Mouse (Mus musculus): ENCODE data around the gene Cs. TPM values are rescaled to one million over a fixed set of nuclear protein-coding genes. Genes with fewer than 3 reads are reported as not detected.
A peak's percentile ranks its signal among the peaks of the same experiment; 100 is the strongest.

Gene Cs
- polyA plus RNA-seq, 1 experiment from 2014 or later = 314 TPM

DNA sequence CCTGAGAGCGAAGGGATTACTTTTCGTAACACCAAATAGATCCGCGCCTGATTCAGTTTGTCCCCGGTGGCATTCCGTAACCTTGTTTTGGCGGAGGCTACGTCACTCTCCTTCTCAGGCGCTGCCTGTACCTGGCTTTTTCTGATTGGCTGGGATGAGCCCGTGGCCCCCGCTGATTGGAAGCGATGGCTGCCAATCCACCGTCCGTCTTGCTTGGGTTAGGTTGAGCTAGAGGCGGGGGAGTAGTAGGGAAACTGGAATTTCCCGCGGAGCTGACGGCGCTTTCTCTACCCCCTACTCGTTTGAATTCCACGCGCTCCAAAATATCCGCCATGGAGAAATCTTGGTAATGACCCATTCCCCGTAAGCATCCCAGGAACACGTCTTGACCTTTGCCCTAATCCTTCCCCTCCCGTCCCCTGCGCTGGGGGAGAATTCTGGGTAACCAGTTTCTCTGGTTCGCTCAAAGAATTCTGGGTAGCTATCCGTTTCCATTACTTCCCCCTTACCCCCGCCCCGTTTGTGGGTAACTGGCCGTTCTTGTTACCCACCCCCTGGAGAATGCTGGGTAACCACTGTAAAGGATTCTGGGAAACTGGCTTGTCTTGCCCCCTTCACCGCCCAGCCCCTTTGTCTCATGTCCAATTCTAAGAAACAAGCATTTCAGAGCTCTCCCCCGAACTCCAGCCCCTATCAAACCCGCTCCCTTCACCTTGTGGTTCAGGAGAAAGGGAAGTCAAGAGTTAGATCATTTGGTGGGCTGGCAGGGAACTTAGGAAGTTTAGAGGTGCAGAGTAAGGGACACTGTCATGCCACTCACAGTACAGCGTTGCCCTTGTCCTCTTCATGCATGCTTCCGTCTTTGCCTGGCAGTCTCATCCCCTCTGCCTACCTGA is 34.2 kb upstream of the Cs start, which contains the start of gene Pan2:
Gene Pan2, plus strand, starts transcription at position 210 of the 896 bp plus-strand sequence.
- peak within 1 kb of the TSS; percentile 79 for H3K9ac ChIP-seq (ENCODE audit: low read depth, low read length)
- peak within 1 kb of the TSS; percentile 89 for H3K4me2 ChIP-seq (ENCODE audit: low read length)
- H3K27me3 ChIP-seq (replicated peaks; ENCODE audit: control insufficient read depth, insufficient read depth, low read length) = no peaks in the 10 kb centered on the region
- H3K4me3 ChIP-seq (ENCODE audit: low read length) = peak within 1 kb of the TSS; percentile 57
- peaks cover 14% of the 10 kb centered on the region for H3K4me1 ChIP-seq (ENCODE audit: control insufficient read depth, insufficient read depth, low read depth, low read length)
- H3K27ac ChIP-seq (ENCODE audit: low read depth, low read length) = peak within 1 kb of the TSS; percentile 98
- WGBS = 2% methylated on average over 37 of the region's 37 CpGs
- no peaks in the 10 kb centered on the region for H3K36me3 ChIP-seq (ENCODE audit: control insufficient read depth, insufficient read depth, low read length)
- no peaks in the 10 kb centered on the region for H3K9me3 ChIP-seq (ENCODE audit: control insufficient read depth, low read length)
- peak; percentile 99 for ATAC-seq

DNA sequence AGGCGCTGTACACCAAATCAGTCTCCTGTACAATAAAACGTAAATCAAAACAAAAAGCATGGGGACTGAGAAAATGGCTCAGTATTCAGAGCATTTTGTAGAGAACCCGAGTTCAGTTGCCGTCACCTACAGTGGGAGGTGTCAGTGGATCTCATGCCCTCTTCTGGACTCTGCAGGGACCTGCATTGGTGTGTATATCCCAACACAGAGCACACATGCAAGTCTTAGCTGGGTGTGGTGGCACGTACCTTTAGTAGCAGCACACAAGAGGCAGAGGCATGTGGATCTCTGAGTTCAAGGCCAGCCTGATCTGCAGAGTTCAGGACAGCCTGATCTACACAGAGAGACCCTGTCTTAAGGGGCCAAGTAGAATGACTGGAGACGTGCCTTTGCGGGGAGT is 27.9 kb upstream of the Cs start:
- H3K4me3 ChIP-seq (ENCODE audit: low read length) = no peak overlapping the region
- H3K27me3 ChIP-seq (replicated peaks; ENCODE audit: control insufficient read depth, insufficient read depth, low read length) = no peaks in the 10 kb centered on the region
- peaks cover 17% of the 10 kb centered on the region for H3K36me3 ChIP-seq (ENCODE audit: control insufficient read depth, insufficient read depth, low read length)
- no peak overlapping the region for H3K9ac ChIP-seq (ENCODE audit: low read depth, low read length)
- H3K27ac ChIP-seq (ENCODE audit: low read depth, low read length) = no peak overlapping the region
- peaks cover 5% of the 10 kb centered on the region for H3K4me1 ChIP-seq (ENCODE audit: control insufficient read depth, insufficient read depth, low read depth, low read length)
- ATAC-seq = no peak
- 84% methylated on average over 7 of the region's 7 CpGs for WGBS
- H3K9me3 ChIP-seq (ENCODE audit: control insufficient read depth, low read length) = no peaks in the 10 kb centered on the region
- H3K4me2 ChIP-seq (ENCODE audit: low read length) = no peak overlapping the region

DNA sequence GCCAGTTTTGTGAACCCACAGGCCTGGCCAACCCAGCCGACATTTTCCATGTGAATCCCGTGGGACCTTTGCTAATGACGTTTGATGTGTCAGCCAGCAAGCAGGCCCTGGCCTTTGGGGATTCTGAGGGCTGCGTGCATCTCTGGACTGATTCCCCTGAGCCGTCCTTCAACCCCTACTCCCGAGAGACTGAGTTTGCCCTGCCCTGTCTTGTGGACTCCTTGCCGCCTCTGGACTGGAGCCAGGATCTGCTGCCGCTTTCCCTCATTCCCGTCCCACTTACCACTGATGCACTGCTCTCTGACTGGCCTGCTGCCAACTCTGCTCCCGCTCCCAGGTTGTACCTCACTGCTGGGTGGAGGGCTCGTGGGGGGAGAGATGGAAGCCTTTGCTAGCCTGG is 27.4 kb upstream of the Cs start:
- Histone ChIP-seq H3K27ac (ENCODE audit: low read depth, low read length) (no peak overlapping the region), H3K9me3 (ENCODE audit: control insufficient read depth, low read length) (no peaks in the 10 kb centered on the region), H3K4me1 (ENCODE audit: control insufficient read depth, insufficient read depth, low read depth, low read length) (peaks cover 5% of the 10 kb centered on the region), H3K4me3 (ENCODE audit: low read length) (no peak overlapping the region), H3K4me2 (ENCODE audit: low read length) (no peak overlapping the region), H3K27me3 (replicated peaks; ENCODE audit: control insufficient read depth, insufficient read depth, low read length) (no peaks in the 10 kb centered on the region), H3K36me3 (ENCODE audit: control insufficient read depth, insufficient read depth, low read length) (peaks cover 21% of the 10 kb centered on the region), H3K9ac (ENCODE audit: low read depth, low read length) (no peak overlapping the region)
- WGBS = 50% methylated on average over 11 of the region's 11 CpGs
- ATAC-seq = peak; percentile 56; the same call in 1 of the 2 replicates

DNA sequence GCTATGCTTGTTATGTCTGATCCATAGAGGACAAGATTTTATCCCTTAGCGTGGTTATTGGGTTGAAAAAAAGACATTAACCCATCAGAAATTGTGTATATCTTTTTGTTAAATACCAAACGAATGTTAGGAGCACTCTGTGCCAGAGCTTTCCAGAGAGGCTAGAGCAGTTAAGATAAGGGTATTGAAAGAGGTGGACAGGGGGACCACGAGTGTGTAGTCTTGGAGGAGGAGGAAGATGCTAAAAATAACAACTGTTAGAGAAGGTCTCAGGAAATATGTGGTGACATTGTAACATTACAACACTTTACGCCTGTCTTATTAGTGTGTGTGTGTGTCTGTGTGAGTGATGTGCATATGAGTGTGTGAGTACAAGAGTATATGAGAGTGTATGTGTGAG is 26.6 kb upstream of the Cs start:
- Histone ChIP-seq H3K27me3 (replicated peaks; ENCODE audit: control insufficient read depth, insufficient read depth, low read length) (no peaks in the 10 kb centered on the region), H3K9me3 (ENCODE audit: control insufficient read depth, low read length) (no peaks in the 10 kb centered on the region), H3K4me3 (ENCODE audit: low read length) (no peak overlapping the region), H3K9ac (ENCODE audit: low read depth, low read length) (no peak overlapping the region), H3K36me3 (ENCODE audit: control insufficient read depth, insufficient read depth, low read length) (peaks cover 25% of the 10 kb centered on the region), H3K4me1 (ENCODE audit: control insufficient read depth, insufficient read depth, low read depth, low read length) (peaks cover 5% of the 10 kb centered on the region), H3K4me2 (ENCODE audit: low read length) (no peak overlapping the region), H3K27ac (ENCODE audit: low read depth, low read length) (no peak overlapping the region)
- WGBS = 87% methylated on average over 4 of the region's 4 CpGs
- no peak for ATAC-seq

DNA sequence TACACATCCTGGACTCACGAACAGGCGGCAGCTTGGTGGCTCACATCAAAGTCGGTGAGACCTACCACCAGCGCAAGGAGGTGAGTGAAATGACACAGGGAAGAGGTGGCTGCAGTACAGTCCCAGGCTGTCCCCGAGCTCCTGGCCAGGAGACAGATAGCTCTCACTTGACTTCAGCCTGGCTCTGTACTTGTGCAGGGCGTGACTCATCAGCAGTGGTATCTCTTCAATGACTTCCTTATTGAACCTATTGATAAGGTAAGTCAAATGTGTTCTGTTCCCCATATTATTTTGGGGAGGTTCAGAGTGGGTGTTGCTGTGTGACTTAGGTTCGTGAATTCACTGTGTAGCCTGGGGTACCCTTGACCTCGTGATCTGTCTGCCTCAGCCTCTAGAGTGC is 22.0 kb upstream of the Cs start:
- H3K27me3 ChIP-seq (replicated peaks; ENCODE audit: control insufficient read depth, insufficient read depth, low read length) = no peaks in the 10 kb centered on the region
- no peak overlapping the region for H3K27ac ChIP-seq (ENCODE audit: low read depth, low read length)
- ATAC-seq = no peak
- H3K9ac ChIP-seq (ENCODE audit: low read depth, low read length) = no peak overlapping the region
- no peaks in the 10 kb centered on the region for H3K4me1 ChIP-seq (ENCODE audit: control insufficient read depth, insufficient read depth, low read depth, low read length)
- 97% methylated on average over 8 of the region's 8 CpGs for WGBS
- H3K36me3 ChIP-seq (ENCODE audit: control insufficient read depth, insufficient read depth, low read length) = peaks cover 43% of the 10 kb centered on the region
- H3K9me3 ChIP-seq (ENCODE audit: control insufficient read depth, low read length) = no peaks in the 10 kb centered on the region
- no peak overlapping the region for H3K4me2 ChIP-seq (ENCODE audit: low read length)
- H3K4me3 ChIP-seq (ENCODE audit: low read length) = no peak overlapping the region

DNA sequence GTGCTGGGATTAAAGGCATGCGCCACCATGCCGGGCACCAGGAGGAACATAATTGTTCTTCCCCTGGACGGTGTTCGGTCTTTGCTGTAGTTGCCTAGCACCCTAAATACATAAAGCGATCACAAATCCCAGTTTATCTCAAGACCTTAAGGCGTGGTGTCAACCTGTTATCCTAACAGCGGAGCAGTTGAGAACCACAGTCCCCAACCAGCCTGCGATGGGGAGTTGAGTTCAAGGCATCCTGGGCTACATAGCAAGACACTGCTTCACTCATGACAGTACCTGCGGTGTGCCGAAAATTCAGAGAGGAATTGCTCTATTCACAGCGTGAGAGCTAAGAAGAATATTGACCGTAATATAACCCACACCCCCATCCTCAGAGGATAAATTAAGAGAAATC is 15.9 kb upstream of the Cs start:
- peak overlapping the region; percentile 91 for H3K4me2 ChIP-seq (ENCODE audit: low read length)
- WGBS = 58% methylated on average over 12 of the region's 12 CpGs
- peaks cover 26% of the 10 kb centered on the region for H3K36me3 ChIP-seq (ENCODE audit: control insufficient read depth, insufficient read depth, low read length)
- peak overlapping the region; percentile 58; the same call in 1 of the 2 replicates for H3K27ac ChIP-seq (ENCODE audit: low read depth, low read length)
- H3K9me3 ChIP-seq (ENCODE audit: control insufficient read depth, low read length) = no peaks in the 10 kb centered on the region
- peak overlapping the region; percentile 83 for H3K4me3 ChIP-seq (ENCODE audit: low read length)
- H3K27me3 ChIP-seq (replicated peaks; ENCODE audit: control insufficient read depth, insufficient read depth, low read length) = no peaks in the 10 kb centered on the region
- peaks cover 13% of the 10 kb centered on the region for H3K4me1 ChIP-seq (ENCODE audit: control insufficient read depth, insufficient read depth, low read depth, low read length)
- H3K9ac ChIP-seq (ENCODE audit: low read depth, low read length) = peak overlapping the region; percentile 30; the same call in 1 of the 2 replicates
- no peak for ATAC-seq

DNA sequence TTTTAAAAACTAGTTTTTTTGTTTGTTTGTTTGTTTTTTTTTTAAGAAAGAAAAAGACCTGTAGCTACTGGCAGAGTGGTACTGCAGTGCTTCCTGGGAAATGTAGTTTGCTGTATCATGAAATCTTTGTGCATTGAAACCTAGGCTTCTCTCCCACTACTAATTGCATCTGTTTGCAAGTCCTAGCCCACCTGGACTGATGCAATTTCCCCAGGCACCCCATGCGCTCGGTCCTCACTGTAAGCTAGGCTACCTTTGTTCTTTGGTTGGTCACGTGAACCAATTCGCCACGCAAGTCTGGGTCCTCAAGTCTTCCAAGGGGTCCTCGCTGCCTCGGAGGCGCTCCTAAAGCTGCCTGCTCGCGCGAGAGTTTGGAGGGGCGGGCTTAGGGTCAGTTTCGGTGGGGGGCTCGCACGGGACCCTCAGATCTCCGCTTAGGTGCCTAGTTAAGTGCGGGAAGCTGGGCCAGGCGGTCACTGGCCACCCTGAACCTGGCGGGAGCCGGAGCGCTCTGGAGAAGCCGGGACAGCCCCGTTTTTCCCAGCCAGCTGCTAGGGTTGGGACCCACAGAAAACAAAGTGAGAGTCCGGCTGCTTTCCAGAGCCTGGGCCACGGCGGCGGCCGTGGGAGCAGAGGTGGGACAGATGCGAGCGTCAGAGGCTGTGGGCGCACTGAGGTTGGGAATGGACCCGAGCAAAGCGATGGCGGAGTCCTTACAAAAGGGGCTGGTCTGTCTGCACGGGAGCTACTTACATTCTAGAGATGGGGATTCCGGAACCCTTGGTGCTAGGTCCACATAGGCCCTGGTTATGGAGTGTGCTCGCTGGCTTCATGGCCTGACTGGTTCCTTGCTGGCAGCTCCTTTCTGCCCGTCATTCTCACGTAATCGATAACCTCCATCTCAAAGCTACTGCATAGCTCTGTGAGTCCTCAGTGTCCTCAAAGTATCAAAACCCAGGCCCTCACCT is 15.1 kb upstream of the Cs start, which contains the start of gene Cnpy2:
Gene Cnpy2, plus strand, starts transcription at position 319 of the 968 bp plus-strand sequence.
- peak within 1 kb of the TSS; percentile 97 for H3K27ac ChIP-seq (ENCODE audit: low read depth, low read length)
- H3K9me3 ChIP-seq (ENCODE audit: control insufficient read depth, low read length) = no peaks in the 10 kb centered on the region
- ATAC-seq = peak; percentile 96
- WGBS = 1% methylated on average over 40 of the region's 40 CpGs
- peak within 1 kb of the TSS; percentile 91 for H3K4me2 ChIP-seq (ENCODE audit: low read length)
- H3K27me3 ChIP-seq (replicated peaks; ENCODE audit: control insufficient read depth, insufficient read depth, low read length) = no peaks in the 10 kb centered on the region
- H3K4me3 ChIP-seq (ENCODE audit: low read length) = peak within 1 kb of the TSS; percentile 83
- peaks cover 13% of the 10 kb centered on the region for H3K4me1 ChIP-seq (ENCODE audit: control insufficient read depth, insufficient read depth, low read depth, low read length)
- H3K9ac ChIP-seq (ENCODE audit: low read depth, low read length) = peak within 1 kb of the TSS; percentile 93
- H3K36me3 ChIP-seq (ENCODE audit: control insufficient read depth, insufficient read depth, low read length) = peaks cover 29% of the 10 kb centered on the region

DNA sequence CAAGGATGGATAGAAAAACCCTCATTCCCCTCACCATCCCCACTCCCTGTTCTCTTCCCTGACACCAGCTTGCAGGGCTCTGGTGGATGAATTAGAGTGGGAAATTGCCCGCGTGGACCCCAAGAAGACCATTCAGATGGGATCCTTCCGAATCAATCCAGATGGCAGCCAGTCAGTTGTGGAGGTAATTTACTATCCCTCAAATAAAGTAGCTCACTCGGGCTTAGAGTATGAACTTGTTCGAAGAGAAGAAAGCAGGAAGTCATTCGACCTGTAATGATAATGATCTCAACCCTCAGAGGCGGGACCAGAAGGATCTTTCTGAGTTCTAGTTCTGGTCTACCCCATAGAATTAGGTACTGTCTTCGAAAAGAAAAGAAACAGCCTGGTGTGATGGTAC is 14.0 kb upstream of the Cs start:
- H3K4me1 ChIP-seq (ENCODE audit: control insufficient read depth, insufficient read depth, low read depth, low read length) = peaks cover 13% of the 10 kb centered on the region
- H3K9ac ChIP-seq (ENCODE audit: low read depth, low read length) = peak overlapping the region; percentile 44
- H3K27ac ChIP-seq (ENCODE audit: low read depth, low read length) = no peak overlapping the region
- H3K9me3 ChIP-seq (ENCODE audit: control insufficient read depth, low read length) = no peaks in the 10 kb centered on the region
- ATAC-seq = no peak
- H3K27me3 ChIP-seq (replicated peaks; ENCODE audit: control insufficient read depth, insufficient read depth, low read length) = no peaks in the 10 kb centered on the region
- 85% methylated on average over 8 of the region's 8 CpGs for WGBS
- peak overlapping the region; percentile 91 for H3K4me2 ChIP-seq (ENCODE audit: low read length)
- H3K36me3 ChIP-seq (ENCODE audit: control insufficient read depth, insufficient read depth, low read length) = peaks cover 23% of the 10 kb centered on the region
- H3K4me3 ChIP-seq (ENCODE audit: low read length) = peak overlapping the region; percentile 83
